Mouse (Mus musculus) kidney, adult 18-20 months (tissue): ENCODE measurements around the gene Cd36.

Experiments used
- DNase-seq: peaks from one replicate; pipeline ENCODE4 v3.0.0; 2021

Gene Cd36

DNA sequence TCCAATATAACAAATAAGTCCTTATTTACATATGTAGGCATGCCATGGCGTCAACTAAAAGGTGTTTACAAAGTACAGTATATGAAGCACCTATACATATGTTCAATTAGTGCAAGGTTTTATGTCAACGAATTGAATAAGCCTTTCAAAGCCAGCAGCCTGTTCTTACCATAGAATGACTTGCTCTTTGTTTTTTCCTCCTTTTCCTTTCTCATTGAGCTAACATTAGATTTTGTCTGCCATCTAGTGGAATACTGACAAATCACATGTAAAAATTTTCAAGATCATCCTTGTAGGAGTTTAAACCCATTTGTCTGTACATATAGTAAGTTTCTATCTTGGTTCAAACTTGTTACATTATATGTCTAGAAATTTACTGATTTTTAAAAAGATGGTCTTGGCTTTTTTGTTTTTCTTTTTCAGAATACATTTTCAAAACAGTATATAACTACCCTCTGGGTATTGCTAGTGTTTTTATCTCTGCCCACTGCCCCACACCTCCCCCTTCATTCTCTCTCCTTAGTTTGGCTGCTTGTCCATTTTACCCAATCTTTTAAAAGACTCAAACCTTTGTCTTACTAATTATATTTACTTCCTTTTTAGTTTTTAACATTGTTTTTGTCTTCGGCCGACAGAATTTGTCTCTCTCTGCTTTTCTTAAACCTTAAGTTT is 122.5 kb downstream of the Cd36 start:
- DNase-seq = no peak

DNA sequence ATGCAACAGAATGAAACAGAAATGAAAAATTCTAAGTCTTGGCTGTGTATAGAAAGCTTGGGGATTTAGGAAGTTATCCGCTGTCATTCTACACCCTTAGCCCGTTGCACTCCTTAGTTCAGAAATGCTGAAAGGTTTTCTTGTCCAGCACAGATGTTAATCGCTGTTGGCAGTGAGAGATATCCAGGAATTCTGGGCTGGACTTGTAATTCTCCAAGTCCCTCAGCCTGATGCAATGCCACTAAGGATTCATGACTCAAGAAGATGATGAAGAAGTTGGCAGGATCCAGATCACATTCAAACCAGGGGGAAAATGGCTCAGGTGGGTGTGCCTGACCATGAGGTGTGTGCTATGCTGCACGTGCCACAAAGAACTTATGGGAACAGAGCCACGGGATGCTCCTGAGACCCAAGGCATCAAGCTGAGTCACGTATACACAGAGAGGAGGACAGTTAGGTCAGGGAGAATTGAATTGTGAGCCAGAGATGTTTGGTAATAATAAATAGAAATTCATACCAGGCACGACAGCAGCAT is 135.1 kb downstream of the Cd36 start:
- DNase-seq = no peak

DNA sequence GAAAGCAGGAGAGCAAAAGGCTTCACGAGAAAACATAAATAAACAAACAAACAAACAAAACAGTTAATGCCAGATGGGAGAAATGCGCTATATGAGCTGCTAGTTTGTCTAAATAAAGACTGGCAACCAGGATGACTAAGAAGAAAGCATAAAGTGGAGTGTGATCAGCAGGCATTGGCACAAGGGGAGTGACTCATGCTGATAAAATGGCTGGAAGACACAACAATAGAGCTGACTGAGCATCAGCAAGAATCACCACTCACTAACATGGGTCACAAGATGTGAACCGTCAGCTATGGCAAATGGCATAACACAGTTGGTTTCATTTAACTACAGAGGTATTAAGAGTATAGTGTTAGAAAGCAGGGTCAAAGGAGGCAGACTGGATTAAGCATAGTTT is 140.3 kb downstream of the Cd36 start:
- no peak for DNase-seq

DNA sequence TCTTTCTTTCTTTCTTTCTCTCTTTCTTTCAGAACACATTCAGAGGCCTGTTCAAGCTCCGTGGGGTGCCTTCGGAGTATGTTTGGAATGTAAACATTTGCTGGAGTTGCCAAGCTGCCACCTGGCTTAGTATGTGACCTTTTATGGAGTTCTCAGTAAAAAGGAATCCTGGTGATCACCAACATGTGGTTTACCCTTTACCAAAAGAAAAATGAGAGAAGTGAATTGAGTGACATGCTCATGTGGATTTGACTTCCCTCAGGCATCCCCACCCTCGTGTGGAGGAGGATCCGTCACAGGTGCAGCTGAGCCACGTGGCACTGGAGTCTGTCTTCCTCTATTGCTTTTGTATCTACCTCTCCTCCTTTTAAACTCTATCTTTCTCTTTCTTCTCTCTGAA is 141.5 kb downstream of the Cd36 start:
- no peak for DNase-seq

DNA sequence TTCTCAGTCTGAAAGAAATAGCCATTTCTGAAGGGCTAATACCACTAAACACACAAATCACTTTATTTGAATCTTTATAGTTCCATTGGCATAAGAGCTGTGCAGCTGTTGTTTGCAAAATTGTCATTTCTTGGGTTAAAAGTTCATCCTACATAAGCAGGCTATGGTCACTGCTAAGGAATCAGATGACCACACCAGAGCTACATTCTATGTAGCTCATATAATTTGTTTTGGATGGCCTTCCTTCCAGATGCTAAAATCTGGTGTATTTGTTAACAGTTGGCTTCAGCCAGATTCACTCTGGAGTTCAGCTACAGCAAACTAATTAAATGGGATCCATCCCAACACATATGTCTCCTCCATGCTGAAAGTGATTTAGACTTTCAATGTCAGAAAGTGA is 142.1 kb downstream of the Cd36 start:
- DNase-seq = no peak

DNA sequence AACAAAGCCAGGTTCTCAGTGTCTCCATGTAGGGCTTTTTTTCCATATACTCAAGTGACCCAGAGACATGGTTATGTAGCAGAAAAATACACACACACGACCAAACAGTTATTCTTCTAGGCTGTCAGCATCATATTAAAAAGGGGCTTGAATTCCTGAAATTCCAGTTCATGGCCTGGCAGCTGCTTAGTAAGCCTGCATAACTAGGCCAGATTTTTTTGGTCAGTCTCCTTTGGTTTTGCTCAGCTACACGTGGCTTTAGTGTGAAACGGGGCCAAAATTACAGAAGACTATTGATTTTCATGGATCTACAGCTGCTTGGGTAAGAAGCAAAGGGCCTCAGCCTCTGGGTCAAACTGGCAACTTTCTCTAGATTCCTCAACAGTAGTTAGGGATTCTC is 148.8 kb downstream of the Cd36 start:
- no peak for DNase-seq
